Mouse (Mus musculus) right cerebral cortex, postnatal 14 days (tissue): Measurements from ENCODE around the gene Hmgcr.
"Not testable (repeated sequence)": the region's sequence is repeated elsewhere in the genome, so short reads cannot be mapped to it uniquely, and the experiment has no call there.

ENCODE experiments used
- DNase-seq: peaks from one replicate; pipeline ENCODE4 v3.0.0; 2022

Hmgcr gene

DNA sequence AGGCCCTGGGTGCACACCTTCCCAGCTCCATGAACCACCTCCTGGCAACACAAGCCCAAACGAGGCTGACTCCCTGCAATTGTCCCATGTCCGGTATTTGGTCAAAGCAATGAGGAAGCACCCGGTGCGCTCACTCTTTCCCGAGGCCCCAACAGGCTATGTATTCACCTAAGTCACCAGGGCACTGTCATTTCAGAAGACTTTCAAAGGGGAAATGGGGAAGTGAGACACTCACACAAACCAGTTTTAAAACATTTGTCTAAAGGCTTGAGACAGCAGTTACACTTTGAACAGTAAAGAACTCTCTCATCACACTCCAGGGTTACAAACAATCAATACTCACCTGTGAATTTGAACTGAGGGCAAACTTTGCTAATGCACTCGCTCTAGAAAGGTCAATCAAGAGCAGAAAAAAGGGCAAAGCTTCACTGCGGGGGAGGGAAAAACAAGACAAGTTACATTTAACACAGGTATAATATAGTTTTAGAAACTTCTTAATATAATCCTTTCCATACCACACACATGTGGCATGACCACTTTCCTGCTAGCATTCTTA lies 6.2 kb downstream of the Hmgcr start:
- no peak for DNase-seq

DNA sequence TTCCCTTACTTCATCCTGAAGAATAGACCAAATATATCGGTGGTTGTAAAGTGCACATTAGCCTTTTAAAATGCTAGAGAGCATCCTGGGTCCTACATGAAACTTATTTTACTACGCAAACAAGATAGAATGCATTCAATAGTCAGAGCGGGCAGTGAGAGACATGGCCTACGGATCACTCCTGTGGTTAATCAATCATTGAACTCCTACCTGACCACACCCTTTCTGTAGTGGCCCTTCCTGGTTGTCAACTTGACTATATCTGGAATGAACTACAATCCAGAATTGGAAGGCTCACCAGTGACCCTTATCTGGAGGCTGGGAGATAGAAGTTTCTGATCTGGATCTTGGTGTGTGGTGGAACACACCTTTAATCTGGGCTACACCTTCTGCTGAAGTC lies 7.6 kb downstream of the Hmgcr start:
- DNase-seq = not testable (repeated sequence)

DNA sequence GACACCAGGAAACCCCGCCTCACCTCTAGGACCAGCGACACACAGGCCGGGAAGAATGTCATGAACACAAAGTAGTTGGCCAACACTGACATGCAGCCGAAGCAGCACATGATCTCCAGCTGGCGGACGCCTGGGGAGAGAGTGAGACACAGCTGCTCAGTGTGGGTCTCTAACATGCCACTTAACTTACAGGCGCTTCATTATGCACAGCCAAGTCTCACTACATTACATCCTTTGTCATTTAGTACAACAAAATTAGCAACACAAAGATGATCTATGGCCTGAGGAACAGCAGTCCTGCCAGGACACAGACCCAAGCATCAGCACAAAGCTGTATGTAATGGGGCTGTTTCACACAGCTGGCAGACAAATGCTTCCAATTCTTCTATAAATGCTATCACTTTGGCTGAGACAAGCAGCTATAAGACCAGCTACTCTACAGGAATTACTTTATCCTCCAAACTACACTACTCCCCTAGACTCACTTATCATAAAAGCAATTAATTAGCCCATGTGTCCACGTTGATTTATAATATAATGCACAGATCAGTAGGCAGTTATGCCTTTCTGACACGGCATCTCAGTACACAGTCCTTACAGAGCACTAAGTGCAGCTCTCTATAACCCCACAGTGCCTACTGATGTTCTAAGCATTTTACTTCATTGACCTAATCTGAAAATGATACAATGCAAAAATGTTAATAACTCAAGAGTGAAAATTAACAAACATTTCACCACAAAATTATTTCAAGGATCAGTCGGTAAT lies 10.5 kb downstream of the Hmgcr start:
- no peak for DNase-seq

DNA sequence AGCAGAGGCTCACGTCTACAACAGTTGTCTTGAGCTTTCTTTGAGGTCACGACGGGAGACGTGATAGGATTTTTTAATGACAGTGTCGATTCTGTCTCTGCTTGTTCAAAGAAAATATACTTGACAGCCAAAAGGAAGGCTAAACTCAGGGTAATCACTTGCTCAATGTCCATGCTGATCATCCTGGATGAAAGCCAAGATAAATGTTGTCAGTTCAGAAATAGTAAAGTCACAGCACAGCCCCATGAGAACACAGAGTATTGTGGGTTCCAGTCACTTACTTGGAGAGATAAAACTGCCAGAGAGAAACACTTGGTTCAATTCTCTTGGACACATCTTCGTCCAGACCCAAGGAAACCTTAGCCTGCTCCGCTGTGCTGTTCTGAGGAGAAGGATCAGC lies 11.8 kb downstream of the Hmgcr start:
- no peak for DNase-seq

DNA sequence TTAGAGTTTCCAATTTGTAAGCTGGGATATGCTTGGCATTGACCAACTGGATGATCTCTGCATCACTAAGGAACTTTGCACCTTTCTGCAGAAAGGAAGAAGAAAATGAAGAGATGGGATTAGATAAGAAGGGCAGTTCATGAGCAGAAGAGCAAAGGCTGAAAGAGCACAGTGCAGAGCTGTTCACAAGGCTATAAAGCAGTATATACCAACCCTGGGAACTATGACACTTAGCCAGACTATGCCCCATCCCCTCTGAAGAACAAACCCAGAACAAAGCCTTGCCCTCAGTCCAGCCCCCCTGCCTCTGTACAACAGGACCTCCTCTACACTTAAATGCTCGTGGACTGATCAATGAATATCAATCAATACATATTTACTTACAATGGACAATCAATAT lies 14.1 kb downstream of the Hmgcr start:
- DNase-seq = no peak

DNA sequence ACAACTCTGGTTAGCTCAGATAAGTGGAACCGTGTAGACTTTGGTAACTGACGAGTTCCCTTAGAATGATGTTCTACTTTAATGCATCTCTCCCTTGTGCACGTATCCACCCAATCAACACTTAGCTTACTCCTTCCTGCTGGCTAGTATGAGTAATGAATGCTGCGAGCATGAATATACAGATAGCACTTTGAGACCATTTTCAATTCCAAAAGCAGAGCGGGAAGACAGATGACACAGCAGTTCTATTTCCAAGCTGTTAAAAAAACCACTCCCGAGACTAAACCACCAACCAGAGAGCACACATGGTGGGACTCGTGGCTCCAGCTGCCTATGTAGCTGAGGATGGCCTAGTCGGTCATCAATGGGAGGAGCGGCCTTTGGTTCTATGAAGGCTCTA lies 17.7 kb downstream of the Hmgcr start:
- DNase-seq = no peak

DNA sequence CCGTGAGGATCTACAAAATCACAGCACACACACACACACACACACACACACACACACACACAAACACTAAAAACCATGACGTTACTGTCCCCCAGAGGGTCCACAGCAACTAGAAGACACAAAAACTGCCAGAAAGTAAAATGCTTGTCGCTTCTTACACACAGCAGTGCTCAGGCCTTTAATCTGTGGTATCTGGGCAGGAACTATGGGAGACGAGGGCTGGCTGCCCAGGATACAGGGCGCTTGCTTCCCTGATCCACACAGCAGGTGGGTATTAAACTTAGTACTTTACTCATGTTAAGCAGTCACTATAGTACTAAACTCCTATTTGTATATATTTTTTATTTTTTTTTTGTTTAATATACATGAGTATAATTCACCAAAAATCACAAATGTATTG lies 24.9 kb downstream of the Hmgcr start:
- no peak for DNase-seq

DNA sequence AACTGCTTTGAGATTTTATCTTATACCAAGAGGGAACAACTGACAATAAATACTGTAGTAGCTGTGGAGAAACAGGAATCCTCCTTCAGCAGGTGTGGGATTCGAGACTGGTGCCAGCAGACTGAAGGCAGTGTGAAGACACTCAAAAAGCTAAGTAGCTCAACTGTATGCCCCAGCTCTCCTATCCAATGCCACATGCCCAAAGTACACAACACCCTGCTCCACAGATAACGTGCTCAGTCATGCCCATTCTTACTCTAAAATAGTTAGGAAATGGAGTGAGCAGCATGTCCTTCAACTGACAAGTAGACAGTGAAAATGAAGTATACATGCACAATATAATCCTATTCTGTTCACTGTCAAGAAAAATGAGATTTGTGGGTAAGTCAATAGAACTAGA lies 26.6 kb downstream of the Hmgcr start:
- no peak for DNase-seq

DNA sequence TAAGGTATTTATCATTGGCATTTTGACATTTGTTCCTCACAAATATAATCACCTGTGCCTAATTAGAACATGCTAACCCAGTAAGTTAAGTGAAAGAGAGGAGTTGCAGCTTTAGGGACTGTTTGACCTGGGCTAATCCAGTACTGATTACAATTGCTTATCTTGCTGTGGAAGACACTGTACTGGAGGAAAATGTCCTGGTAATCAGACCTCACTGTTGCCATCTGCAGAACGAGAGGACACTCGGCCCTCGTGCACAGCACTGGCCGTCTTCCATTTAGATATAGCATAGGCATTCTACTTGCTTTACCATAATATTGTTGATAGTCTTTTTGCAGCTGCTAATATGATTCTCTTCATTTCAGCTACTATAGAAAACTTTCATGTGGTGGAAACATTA lies 40.3 kb downstream of the Hmgcr start:
- DNase-seq = no peak

DNA sequence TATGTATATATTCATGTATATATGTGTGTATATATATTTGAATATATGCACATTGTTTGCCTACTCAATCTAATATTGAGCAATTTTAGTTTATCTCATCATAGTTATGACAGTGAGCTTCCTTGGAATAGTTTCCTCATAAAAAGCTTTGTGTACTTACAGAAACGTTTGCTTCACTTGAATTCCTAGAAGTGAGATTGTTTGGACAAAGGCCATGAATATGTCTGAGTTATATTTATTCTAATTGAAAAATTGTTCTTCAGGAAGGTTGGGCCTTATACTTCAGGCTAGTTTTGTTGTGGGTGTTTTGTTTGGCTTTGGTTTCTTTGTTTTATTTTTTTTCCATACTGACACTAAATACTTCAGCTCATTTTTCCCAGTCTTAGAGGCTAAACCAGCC lies 49.8 kb downstream of the Hmgcr start:
- DNase-seq = no peak

DNA sequence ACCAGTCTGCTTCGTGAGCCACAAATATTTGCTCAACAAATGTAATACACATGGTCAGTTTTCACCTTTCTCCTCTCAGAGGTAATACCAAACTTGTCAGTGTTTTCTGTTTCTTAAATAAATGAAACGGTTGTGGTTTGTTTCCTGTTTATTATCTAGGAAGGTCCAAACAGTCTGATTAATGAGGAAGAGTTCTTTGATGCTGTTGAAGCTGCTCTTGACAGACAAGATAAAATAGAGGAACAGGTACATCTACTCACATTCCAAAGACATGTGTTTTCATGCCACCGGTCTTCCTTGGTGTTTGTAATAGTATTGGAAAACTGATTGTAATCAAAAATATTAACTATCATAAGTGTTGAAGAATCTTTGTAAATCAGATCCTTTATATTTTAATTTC lies 56.1 kb downstream of the Hmgcr start:
- DNase-seq = no peak

DNA sequence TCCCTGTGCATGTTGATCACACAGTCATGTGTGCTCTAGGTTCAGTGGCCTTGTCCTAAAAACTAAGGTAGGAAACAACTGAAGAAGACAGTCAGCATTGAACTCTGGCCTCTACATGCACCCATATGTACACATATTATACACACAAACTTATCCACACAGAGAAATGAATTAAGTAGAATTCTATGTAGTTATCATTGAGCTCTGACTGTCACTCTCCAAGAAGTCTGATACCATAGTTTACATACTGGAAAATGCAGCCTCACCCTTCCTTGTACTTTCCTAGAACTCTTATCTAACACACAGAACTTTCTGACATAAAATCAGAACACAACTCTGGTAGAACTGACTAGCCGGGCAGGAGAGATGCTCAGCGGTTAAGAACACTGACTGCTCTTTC lies 66.5 kb downstream of the Hmgcr start:
- no peak for DNase-seq

DNA sequence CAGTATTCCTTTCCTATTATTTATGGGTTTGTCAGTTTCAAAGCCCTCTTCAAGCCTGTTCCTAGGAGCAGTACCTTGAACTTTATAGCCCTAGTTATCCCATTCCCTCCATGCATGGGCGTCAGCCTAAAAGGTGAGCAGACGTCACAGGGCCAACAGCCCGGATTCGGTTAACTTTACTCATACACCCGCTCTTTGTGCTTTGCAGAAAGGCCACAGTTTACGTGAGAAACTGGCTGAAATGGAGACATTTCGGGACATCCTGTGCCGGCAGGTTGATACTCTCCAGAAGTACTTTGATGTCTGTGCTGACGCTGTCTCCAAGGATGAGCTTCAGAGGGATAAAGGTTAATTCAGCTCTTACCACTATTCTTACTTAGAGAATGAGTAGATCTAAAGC lies 71.6 kb downstream of the Hmgcr start:
- DNase-seq = no peak
